Mouse (Mus musculus) heart, postnatal 0 days (tissue): Measurements from ENCODE around the gene Gm8237. TPM values are rescaled to one million over a fixed set of nuclear protein-coding genes. Genes with fewer than 3 reads are reported as not detected.
"Not testable (repeated sequence)": the region's sequence is repeated elsewhere in the genome, so short reads cannot be mapped to it uniquely, and the experiment has no call there.

ENCODE experiments used
- ATAC-seq: fragments of 200-750 bp; cut with Nextera tagmentation; 2 replicates; pipeline ENCODE4 v1.8.0; 2017; ENCODE audit warnings: low read depth, moderate number of reproducible peaks, moderate library complexity; ENCODE audit not compliant: insufficient read depth
- DNase-seq: peaks from one replicate; pipeline ENCODE4 v3.0.0-alpha.2; 2016; ENCODE audit warnings: low spot score
- H3K27ac ChIP-seq: fragments of 300-500 bp; sonication (generic); 2 replicates; pipeline ENCODE4 v1.5.1; 2014; ENCODE audit warnings: low read depth, mild to moderate bottlenecking
- H3K27me3 ChIP-seq: fragments of 300-500 bp; sonication (generic); 2 replicates; pipeline ENCODE4 v1.6.1; 2014; ENCODE audit warnings: low read length, mixed read lengths; ENCODE audit not compliant: control insufficient read depth, insufficient read depth
- H3K36me3 ChIP-seq: fragments of 300-500 bp; sonication (generic); replicated peaks from 2 replicates; pipeline ENCODE4 v1.6.1; 2014; ENCODE audit warnings: low read length, mixed read lengths; ENCODE audit not compliant: control insufficient read depth, insufficient read depth
- H3K4me1 ChIP-seq: fragments of 300-500 bp; sonication (generic); 2 replicates; pipeline ENCODE4 v1.6.1; 2014; ENCODE audit warnings: antibody characterized with exemption; ENCODE audit not compliant: control insufficient read depth, insufficient read depth
- H3K4me2 ChIP-seq: fragments of 300-500 bp; sonication (generic); 2 replicates; pipeline ENCODE4 v1.6.1; 2014; ENCODE audit warnings: low read depth, mild to moderate bottlenecking, low read length, moderate library complexity
- H3K4me3 ChIP-seq: fragments of 300-500 bp; sonication (generic); 2 replicates; pipeline ENCODE4 v1.5.1; 2014; ENCODE audit warnings: low read depth, low read length
- H3K9ac ChIP-seq: fragments of 300-500 bp; sonication (generic); replicated peaks from 2 replicates; pipeline ENCODE4 v1.6.1; 2014; ENCODE audit warnings: low read depth, low read length, mixed read lengths
- H3K9me3 ChIP-seq: fragments of 300-500 bp; sonication (generic); replicated peaks from 2 replicates; pipeline ENCODE4 v1.6.1; 2016; ENCODE audit warnings: low read length; ENCODE audit not compliant: control insufficient read depth
- CTCF ChIP-seq: IDR thresholded peaks from 2 replicates; pipeline ENCODE4 v1.5.1; 2016; ENCODE audit warnings: antibody characterized with exemption, control low read depth, low read depth
- WGBS: fragments of 180-500 bp; shearing (Covaris S2); extraction: QIAGEN DNeasy Blood & Tissue Kit; methylation state at CpG from one replicate; pipeline ENCODE4 v1.1.7; 2014; 5-methylcytosine and 5-hydroxymethylcytosine counted together
- polyA plus RNA-seq: library from polyadenylated mRNA; unstranded; fragments of >200 nt; fragmentation: Nextera tagmentation; extraction: Ambion mirVana; gene quantifications from 2 replicates; pipeline ENCODE4 v1.2.1, GENCODE M21; 2015
- total RNA-seq: library from RNA; depleted of rRNA; stranded (reverse); fragments of >200 nt; gene quantifications from 2 replicates; pipeline ENCODE4 v1.2.3, GENCODE M21; 2014; ENCODE audit warnings: low replicate concordance; rRNA removed

Gene Gm8237
- total RNA-seq (not detected in 2 replicates), polyA plus RNA-seq (0.10 and 0.11 TPM in 2 replicates)

GRCm38 (mm10) chr14:5880241-5880640, at the start of gene Gm8237:
TSS of gene Gm8237 (minus strand) at chr14:5880382.
- ATAC-seq, H3K36me3 ChIP-seq, H3K27me3 ChIP-seq, H3K9ac ChIP-seq, H3K9me3 ChIP-seq, DNase-seq, H3K27ac ChIP-seq, H3K4me1 ChIP-seq: not testable (repeated sequence)
- peak within 1 kb of the TSS; percentile 48 for H3K4me2 ChIP-seq
- peak within 1 kb of the TSS; percentile 26 for H3K4me3 ChIP-seq
- WGBS, result 2% methylated on average over 18 of the region's 22 CpGs

- not testable (repeated sequence) for ATAC-seq, H3K27ac ChIP-seq, H3K4me1 ChIP-seq, H3K4me3 ChIP-seq, H3K9me3 ChIP-seq, DNase-seq, H3K27me3 ChIP-seq, H3K36me3 ChIP-seq, H3K9ac ChIP-seq, H3K4me2 ChIP-seq
- WGBS, result 64% methylated on average over 7 of the region's 7 CpGs
Measured at GRCm38 (mm10) chr14:5923276-5923675, 43.1 kb upstream of the Gm8237 start.

GRCm38 (mm10) chr14:5918330-5918942, 38.3 kb upstream of the Gm8237 start:
- not testable (repeated sequence) for H3K4me1 ChIP-seq, DNase-seq, H3K36me3 ChIP-seq, H3K27ac ChIP-seq, H3K9ac ChIP-seq, ATAC-seq, H3K4me3 ChIP-seq, H3K9me3 ChIP-seq, H3K4me2 ChIP-seq, H3K27me3 ChIP-seq
- 70% methylated on average over 4 of the region's 4 CpGs for WGBS

DNA sequence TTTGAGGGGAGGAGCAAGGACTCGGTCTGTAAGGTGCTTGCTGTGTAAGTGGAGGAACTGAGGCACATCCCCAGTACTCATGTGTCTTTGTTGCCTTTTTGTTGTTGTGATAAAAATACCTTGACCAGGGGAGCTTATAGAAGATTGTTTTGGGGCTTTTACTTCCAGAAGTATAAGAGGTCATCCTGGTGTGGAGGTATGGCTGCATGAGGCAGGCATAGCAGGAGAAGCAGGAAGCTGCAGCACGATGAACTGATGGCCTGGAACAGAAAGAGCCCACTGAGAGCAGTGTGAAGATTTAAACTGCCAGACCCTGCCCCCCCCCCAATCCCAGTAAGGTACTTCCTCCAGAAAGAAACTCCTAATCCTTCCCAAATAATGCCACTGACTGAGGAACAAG, 33.5 kb upstream of the Gm8237 start:
- not testable (repeated sequence) for H3K9ac ChIP-seq, DNase-seq, H3K4me2 ChIP-seq, H3K4me3 ChIP-seq, H3K27ac ChIP-seq, H3K9me3 ChIP-seq, H3K36me3 ChIP-seq, ATAC-seq, H3K27me3 ChIP-seq, H3K4me1 ChIP-seq
- 66% methylated on average over 2 of the region's 2 CpGs for WGBS

- not testable (repeated sequence) for H3K27ac ChIP-seq, H3K9me3 ChIP-seq, DNase-seq, H3K9ac ChIP-seq, H3K27me3 ChIP-seq, H3K36me3 ChIP-seq, ATAC-seq, H3K4me1 ChIP-seq
- 1% methylated on average over 20 of the region's 28 CpGs for WGBS
- Histone ChIP-seq H3K4me2 (peak overlapping the region; percentile 48), H3K4me3 (peak overlapping the region; percentile 26)
Measured at GRCm38 (mm10) chr14:5879791-5880190, 391 bp downstream of the Gm8237 start.

DNA sequence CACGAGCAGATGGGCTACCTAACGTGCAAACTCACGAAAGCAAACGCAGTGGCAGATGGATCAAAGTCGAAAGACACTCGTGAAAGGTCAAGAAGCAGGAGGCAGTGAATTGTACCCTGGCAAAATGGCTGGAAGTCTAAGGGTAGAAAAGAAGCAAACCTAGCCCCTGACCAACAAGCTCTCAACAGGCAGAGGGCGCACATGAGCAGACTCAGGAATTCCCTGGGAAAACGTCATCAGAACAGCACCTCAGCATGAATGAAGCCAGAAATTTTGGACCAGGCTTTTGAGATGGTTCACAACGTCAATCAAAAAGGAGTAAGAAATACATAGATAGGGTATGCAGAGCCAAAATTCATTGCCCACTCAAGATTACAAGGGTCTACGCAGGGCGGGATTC, 1.0 kb downstream of the Gm8237 start:
- H3K27ac ChIP-seq, H3K9me3 ChIP-seq, ATAC-seq, H3K4me2 ChIP-seq, H3K4me1 ChIP-seq, H3K36me3 ChIP-seq, H3K4me3 ChIP-seq, H3K27me3 ChIP-seq, H3K9ac ChIP-seq: not testable (repeated sequence)
- WGBS, result 10% methylated on average over 5 of the region's 11 CpGs
- peak; percentile 7 for DNase-seq
- peak; percentile 46 for TF ChIP-seq CTCF

- H3K27ac ChIP-seq, ATAC-seq, H3K27me3 ChIP-seq, H3K4me3 ChIP-seq, H3K4me2 ChIP-seq, H3K4me1 ChIP-seq, H3K9me3 ChIP-seq, H3K9ac ChIP-seq, H3K36me3 ChIP-seq, DNase-seq: not testable (repeated sequence)
- 68% methylated on average over 3 of the region's 3 CpGs for WGBS
Measured at GRCm38 (mm10) chr14:5855911-5856310, 24.3 kb downstream of the Gm8237 start.

- H3K27me3 ChIP-seq, H3K4me3 ChIP-seq, H3K36me3 ChIP-seq, H3K9ac ChIP-seq, H3K27ac ChIP-seq, H3K4me2 ChIP-seq, H3K4me1 ChIP-seq, H3K9me3 ChIP-seq, ATAC-seq, DNase-seq: not testable (repeated sequence)
- no CpG with 5 or more reads among the region's 3 CpGs for WGBS
Measured at GRCm38 (mm10) chr14:5830229-5830628, 50.0 kb downstream of the Gm8237 start, which contains the start of gene Gm3424. TSS of gene Gm3424 (minus strand) at chr14:5830329.
